Mouse (Mus musculus) layer of hippocampus, adult 2 months (tissue): ENCODE results near the gene H2-T23. TPM values are rescaled to one million over a fixed set of nuclear protein-coding genes. Genes with fewer than 3 reads are reported as not detected.

ENCODE experiments used
- DNase-seq, 2 experiments: peaks; one replicate each; pipeline ENCODE4 v3.0.0; 2022; ENCODE audit warnings: low spot score in 2 of 2
- H3K27ac ChIP-seq: fragments of 200-600 bp; 2 replicates; pipeline ENCODE4 v1.8.1; 2022
- H3K4me3 ChIP-seq: fragments of 200-600 bp; 2 replicates; pipeline ENCODE4 v1.8.1; 2022; ENCODE audit warnings: mild to moderate bottlenecking
- CTCF ChIP-seq: fragments of 200-600 bp; conservative IDR thresholded peaks from 2 replicates; pipeline ENCODE4 v1.8.1; 2022; ENCODE audit warnings: antibody characterized with exemption, mild to moderate bottlenecking, moderate library complexity
- total RNA-seq, 2 experiments: library from RNA; stranded (reverse); gene quantifications; 2 replicates each; pipeline ENCODE4 v1.2.3; 2021

H2-T23 gene
- total RNA-seq, 2 experiments from 2014 or later, result 5.2 to 6.0 TPM

DNA sequence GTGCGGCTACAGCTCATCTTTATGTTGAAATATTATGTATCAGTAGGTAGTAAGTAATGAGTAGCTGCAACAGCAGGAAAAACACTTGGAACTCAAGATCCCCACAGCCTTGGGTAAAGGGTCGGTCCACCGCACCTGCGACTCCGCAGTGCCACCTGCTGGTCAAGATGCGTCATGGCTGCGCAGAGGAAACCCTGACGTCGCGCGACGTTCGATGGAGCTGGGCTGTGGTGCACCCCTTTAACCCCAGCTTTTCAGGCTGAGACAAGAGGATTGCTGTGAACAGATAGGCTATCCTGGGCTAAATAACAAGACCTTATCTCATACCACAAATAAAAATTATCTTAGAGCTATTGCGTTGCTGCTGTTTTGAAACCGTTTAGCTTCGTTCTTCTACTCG lies 39.0 kb downstream of the H2-T23 start:
- peak overlapping the region; percentile 78 for H3K4me3 ChIP-seq
- peak; percentile 99 for TF ChIP-seq CTCF
- DNase-seq, result peak; percentile 78
- H3K27ac ChIP-seq, result peak overlapping the region; percentile 88

DNA sequence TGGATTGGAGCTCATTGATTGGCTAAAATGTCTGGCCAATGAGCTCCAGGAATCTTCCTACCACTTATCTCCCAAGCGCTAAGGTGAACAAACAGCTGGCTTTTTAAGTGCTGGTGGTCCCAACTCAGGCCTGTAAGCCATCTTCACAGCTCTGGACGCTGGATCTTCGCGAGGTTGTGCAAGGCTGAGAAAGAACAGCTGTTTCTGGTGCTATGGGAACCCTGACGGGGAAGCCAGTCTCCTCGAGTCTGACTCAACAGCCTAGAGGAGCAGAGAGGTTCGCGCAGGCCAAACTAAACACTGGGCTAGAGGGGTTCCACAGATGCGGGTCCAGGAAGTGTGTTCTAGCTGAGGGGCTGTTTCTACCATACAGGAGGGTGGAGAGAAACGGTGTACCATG lies 40.9 kb downstream of the H2-T23 start:
- H3K4me3 ChIP-seq, result no peak overlapping the region
- H3K27ac ChIP-seq, result no peak overlapping the region
- no peak for DNase-seq
- TF ChIP-seq CTCF, result no peak

DNA sequence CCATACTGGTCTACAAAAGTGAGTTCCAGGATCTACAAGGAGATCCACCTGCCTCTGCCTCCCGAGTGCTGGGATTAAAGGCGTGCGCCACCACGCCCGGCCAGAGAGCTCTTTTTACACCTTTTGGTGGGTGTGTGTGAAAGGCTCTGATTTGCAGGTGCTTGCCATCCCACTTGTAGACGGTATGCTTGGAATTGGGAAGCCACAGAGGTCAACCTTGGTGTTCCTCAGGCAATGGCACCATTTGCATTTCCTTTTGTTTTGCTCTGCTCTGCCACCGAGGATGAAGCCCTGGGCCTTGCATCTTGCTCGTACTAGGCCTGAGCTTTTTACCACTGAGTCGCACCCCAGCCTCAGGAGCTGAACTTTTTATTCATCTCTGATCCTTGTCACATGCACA lies 50.9 kb downstream of the H2-T23 start:
- DNase-seq, result no peak
- TF ChIP-seq CTCF, result no peak
- no peak overlapping the region for H3K27ac ChIP-seq
- H3K4me3 ChIP-seq, result no peak overlapping the region

DNA sequence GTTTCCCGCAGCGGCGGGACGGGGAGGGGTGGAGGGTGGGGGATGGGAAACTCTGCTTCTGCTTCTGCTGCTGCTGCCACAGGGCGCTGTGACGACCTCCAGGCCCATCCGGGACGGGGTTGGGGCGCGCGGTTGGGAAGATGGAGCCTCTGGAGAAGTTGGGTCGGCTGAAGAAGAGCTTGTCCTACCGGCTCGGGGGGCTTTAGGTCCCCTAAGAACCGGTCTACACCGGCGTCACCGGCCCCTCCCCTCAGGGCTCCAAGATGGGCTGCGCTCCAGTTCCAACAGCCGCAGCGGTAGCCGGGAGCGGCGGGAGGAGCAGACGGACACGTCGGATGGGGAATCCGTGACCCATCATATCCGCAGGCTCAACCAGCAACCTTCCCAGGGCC lies 52.3 kb downstream of the H2-T23 start:
- TF ChIP-seq CTCF, result no peak
- DNase-seq, result peak; percentile 33 to 53

More for the DNA sequence above, 52.3 kb downstream of the H2-T23 start:
- Histone ChIP-seq H3K27ac (peak overlapping the region; percentile 96), H3K4me3 (peak overlapping the region; percentile 84)

Other genes with a start within 250 kb of the H2-T23 start
- 1 to 10 TPM; 5.0 to 6.1 TPM for gene Ier3, start 211.2 kb downstream of the H2-T23 start, total RNA-seq
- gene Flot1, start 209.6 kb downstream of the H2-T23 start, total RNA-seq, result 100 to 1,000 TPM; 124 to 128 TPM
- gene Tubb5, start 194.5 kb downstream of the H2-T23 start, total RNA-seq, result 100 to 1,000 TPM; 355 to 363 TPM
- gene Mdc1, start 191.3 kb downstream of the H2-T23 start, total RNA-seq, result 10 to 100 TPM; 16.9 to 18.4 TPM
- gene Nrm, start 171.5 kb downstream of the H2-T23 start, total RNA-seq, result 1 to 10 TPM; 1.7 to 1.8 TPM
- 1 to 10 TPM; 8.7 to 9.8 TPM for gene Ppp1r18, start 167.3 kb downstream of the H2-T23 start, total RNA-seq
- gene Dhx16, start 153.0 kb downstream of the H2-T23 start, total RNA-seq, result 10 to 100 TPM; 28.1 to 31.3 TPM
- 10 to 100 TPM; 53.4 to 62.4 TPM for gene 2310061I04Rik, start 135.4 kb downstream of the H2-T23 start, total RNA-seq
- 10 to 100 TPM; 58.7 to 64.8 TPM for gene Atat1, start 122.8 kb downstream of the H2-T23 start, total RNA-seq
- 10 to 100 TPM; 36.3 to 43.0 TPM for gene Mrps18b, start 116.5 kb downstream of the H2-T23 start, total RNA-seq
- gene Ppp1r10, start 116.4 kb downstream of the H2-T23 start, total RNA-seq, result 10 to 100 TPM; 83.2 to 83.8 TPM
- gene Abcf1, start 63.1 kb downstream of the H2-T23 start, total RNA-seq, result 10 to 100 TPM; 69.9 to 77.3 TPM
- gene Gnl1, start 53.0 kb downstream of the H2-T23 start, total RNA-seq, result 100 to 1,000 TPM; 140 to 147 TPM
- 10 to 100 TPM; 45.8 to 50.7 TPM for gene Prr3, start 52.6 kb downstream of the H2-T23 start, total RNA-seq
- gene H2-T24, start 12.3 kb downstream of the H2-T23 start, total RNA-seq, result 1 to 10 TPM; 1.7 to 2.4 TPM
- gene H2-T22, start 9.9 kb upstream of the H2-T23 start, total RNA-seq, result 10 to 100 TPM in 1 of 2 experiments, 1 to 10 TPM in 1; 9.1 to 10.3 TPM
- not detected for gene Gm6034, start 10.1 kb upstream of the H2-T23 start, total RNA-seq
- 1 to 10 TPM; 1.6 to 1.7 TPM for gene Gm11127, start 25.5 kb upstream of the H2-T23 start, total RNA-seq
- gene Gm19684, start 88.8 kb upstream of the H2-T23 start, total RNA-seq, result under 1 TPM in 1 of 2 experiments, not detected in 1; 0.29 TPM
- gene Gm7030, start 96.6 kb upstream of the H2-T23 start, total RNA-seq, result not detected
- not detected for gene Gm8909, start 135.7 kb upstream of the H2-T23 start, total RNA-seq
- gene H2-T3, start 157.4 kb upstream of the H2-T23 start, total RNA-seq, result not detected
- 10 to 100 TPM; 43.6 to 44.1 TPM for gene Rpp21, start 225.2 kb upstream of the H2-T23 start, total RNA-seq
- gene Trim39, start 239.4 kb upstream of the H2-T23 start, total RNA-seq, result 10 to 100 TPM; 23.6 to 25.3 TPM